Mouse (Mus musculus) cerebellum, postnatal 4 days (tissue): ENCODE data around the gene Mogat1.
A peak's percentile ranks its signal among the peaks of the same experiment; 100 is the strongest.
"Not testable (repeated sequence)": the region's sequence is repeated elsewhere in the genome, so short reads cannot be mapped to it uniquely, and the experiment has no call there.

Experiments
- DNase-seq, 2 experiments: peaks; one replicate each; pipeline ENCODE4 v3.0.0; 2022; ENCODE audit warnings: low spot score in 2 of 2, mixed read lengths in 1 of 2

The Mogat1 gene

GRCm38 (mm10) chr1:78536310-78537164, 25.7 kb downstream of the Mogat1 start:
- DNase-seq: peak; percentile 77 to 80

- peak; percentile 26 to 45 for DNase-seq
Measured at GRCm38 (mm10) chr1:78537494-78538010, 26.8 kb downstream of the Mogat1 start.

- DNase-seq: no peak
Measured at GRCm38 (mm10) chr1:78538396-78538795, 27.6 kb downstream of the Mogat1 start.

- no peak for DNase-seq
Measured at GRCm38 (mm10) chr1:78539166-78539565, 28.4 kb downstream of the Mogat1 start.

GRCm38 (mm10) chr1:78543631-78544030, 32.8 kb downstream of the Mogat1 start:
- not testable (repeated sequence) for DNase-seq

- DNase-seq: no peak
Measured at GRCm38 (mm10) chr1:78546258-78546657, 35.5 kb downstream of the Mogat1 start.

GRCm38 (mm10) chr1:78548961-78549360, 38.2 kb downstream of the Mogat1 start:
- DNase-seq: peak in 1 of 2 experiments; percentile 2

- DNase-seq: no peak
Measured at GRCm38 (mm10) chr1:78554012-78554666, 43.3 kb downstream of the Mogat1 start.

- no peak for DNase-seq
Measured at GRCm38 (mm10) chr1:78566963-78567362, 56.2 kb downstream of the Mogat1 start.

GRCm38 (mm10) chr1:78567421-78567820, 56.6 kb downstream of the Mogat1 start:
- DNase-seq: no peak

GRCm38 (mm10) chr1:78567834-78568507, 57.2 kb downstream of the Mogat1 start:
- no peak for DNase-seq

- no peak for DNase-seq
Measured at GRCm38 (mm10) chr1:78569617-78570016, 58.8 kb downstream of the Mogat1 start.

GRCm38 (mm10) chr1:78585080-78585479, 74.3 kb downstream of the Mogat1 start:
- no peak for DNase-seq

- DNase-seq: no peak
Measured at GRCm38 (mm10) chr1:78586986-78587385, 76.2 kb downstream of the Mogat1 start.
